Mouse (Mus musculus): ENCODE measurements at regions not wholly inside any gene's neighbourhood (a gene's known extent, or its start where the extent isn't known, plus 50 kb on each side); places are given as distances from the start of the nearest gene placed in this dataset.
A peak's percentile ranks its signal among the peaks of the same experiment; 100 is the strongest.

GRCm38 (mm10) chr4:34336971-34337797 is 213.6 kb upstream of the Akirin2 start:
- no peak for DNase-seq (ENCODE audit: low read depth, low spot score)

DNA sequence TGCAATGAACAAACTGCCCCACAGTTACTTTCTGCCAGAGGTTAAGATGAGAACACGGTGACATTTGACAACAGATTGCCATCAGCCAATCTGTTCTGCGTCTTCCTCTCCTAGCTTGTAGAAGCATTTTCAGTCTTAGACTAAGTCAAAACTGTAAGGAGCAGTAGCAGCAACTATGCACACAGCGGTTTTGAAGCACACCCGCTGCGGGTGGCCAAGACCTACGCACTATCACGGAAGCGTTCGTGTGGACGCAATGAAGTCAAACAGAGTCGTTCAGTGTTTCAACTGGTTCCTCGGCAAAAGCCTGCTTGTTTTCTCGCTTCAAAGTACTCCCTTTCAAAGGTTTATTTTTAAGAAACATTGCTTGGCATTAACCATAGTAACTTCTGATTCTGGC is 212.9 kb upstream of the Akirin2 start:
- DNase-seq (ENCODE audit: low read depth, low spot score): no peak

DNA sequence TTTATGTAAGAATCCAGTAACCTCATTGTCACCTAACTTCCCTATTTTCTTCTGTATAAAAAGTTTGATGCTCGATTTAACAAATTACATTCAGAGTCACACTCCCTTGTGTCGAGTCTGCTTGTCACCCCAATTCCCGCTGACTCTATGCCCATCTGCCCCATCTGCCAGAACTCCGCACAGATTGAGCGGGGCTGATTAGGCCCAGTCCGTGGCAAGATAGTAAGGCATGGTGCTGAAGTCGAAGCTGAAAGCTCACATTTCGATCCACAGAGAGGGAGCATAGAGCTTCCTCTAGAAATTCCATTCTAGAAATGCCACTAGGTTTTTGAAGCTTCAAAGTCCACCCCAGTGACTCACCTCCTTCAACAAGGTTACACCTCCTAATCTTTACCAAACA is 210.7 kb upstream of the Akirin2 start:
- no peak for DNase-seq (ENCODE audit: low read depth, low spot score)

DNA sequence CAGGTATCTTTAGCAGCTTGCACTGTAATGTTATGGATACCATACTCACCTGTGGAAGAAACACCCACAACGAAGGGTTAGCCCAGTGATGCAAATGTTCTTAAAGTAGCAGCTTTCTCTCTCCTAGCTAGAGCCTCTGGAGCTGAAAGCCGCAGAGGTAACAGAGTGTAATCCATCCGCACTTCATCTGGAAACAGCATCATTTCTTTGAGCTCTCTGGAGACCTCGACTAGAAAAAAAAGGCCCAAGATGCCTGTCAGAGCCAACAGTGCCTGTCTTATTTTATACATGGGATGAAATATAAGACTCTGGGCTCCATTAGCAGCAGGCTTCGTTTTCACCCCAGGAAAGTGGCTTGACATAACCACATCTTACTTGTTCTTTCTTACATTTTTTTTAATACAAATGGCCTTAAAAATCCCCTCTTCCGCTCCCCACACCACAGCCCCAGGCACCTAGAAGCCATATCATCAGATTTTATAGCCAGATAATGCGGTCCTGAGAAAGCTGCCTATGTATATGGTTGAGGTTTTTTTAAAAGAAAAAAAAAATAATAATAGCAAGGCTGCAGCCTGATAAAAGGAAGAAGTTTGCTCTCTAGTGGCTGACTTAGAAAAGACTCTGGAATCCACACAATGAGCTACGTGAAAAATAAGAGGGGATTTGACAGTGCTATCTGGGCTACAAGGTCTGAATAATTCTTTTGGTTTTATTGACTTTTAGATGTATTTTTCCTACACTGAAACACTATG is 179.3 kb upstream of the Akirin2 start:
- DNase-seq (ENCODE audit: low read depth, low spot score): no peak

DNA sequence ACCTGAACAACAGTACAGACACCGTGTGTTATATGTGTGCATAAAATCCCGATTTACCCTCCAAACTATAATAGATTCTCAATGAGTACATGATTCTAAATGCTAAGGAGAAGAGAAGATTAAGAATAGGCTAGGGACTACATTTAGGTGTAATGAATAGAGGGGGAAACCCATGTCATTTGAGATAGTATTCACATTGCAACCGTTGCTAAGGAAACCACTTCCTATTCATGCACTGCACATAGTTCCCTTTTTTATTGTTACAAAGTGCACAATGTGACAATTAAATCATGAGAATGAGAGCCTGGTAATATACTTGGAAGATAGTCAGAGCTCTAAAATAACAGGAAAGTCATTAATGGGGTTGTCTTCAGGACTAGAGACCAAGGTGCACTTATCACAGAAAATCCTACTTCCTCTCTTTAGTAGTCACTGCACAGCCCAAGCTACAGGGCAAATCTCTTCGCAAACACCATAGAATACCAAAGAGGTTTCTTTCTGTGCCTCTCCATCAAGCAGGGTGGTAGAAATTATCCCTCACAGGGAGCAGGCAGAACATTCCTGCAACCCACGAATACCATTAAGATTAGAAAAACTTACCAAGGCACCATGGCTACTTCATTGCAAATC is 164.3 kb upstream of the Akirin2 start:
- DNase-seq (ENCODE audit: low read depth, low spot score): no peak

DNA sequence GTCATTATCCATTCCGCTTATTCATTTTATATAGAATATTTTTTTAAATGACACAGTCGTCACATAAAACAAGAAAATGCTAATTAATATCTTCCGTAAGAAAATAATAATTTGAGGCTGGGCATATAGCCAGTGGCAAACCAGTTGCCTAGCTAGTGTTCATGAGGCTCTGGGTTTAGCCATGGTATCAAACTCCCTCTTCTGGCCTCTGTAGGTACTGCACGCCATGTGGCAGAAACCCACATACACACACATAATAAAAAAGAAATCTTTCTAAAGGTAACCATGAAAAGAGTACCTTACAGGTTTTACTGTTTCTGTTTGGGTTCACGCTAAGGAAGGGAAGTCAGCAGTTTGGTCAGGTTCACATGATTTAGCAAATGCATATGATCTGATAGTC is 159.2 kb upstream of the Akirin2 start:
- DNase-seq (ENCODE audit: low read depth, low spot score): peak; percentile 69

DNA sequence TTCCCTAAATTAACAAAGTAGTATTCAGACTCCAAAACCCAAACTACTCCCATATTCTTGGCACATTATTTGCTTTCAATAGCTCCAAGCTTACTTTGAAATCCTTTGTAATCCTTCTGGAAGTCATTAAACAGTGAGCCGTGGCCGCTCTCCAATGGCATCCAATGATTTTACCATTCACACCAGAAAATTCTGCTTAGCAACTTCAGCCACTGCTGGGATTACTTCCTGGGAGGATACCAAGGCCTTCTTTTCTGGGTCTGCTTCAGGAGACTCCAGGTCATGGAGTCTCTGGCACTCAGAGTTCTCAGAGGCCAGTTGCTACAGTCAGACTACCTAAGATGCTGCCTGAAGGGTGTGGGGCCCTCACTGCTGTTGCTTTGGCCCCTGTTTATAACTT is 147.7 kb upstream of the Akirin2 start:
- no peak for DNase-seq (ENCODE audit: low read depth, low spot score)

- DNase-seq (ENCODE audit: low read depth, low spot score): no peak
Measured at GRCm38 (mm10) chr4:34407181-34407580, 143.6 kb upstream of the Akirin2 start.

- no peak for DNase-seq (ENCODE audit: low read depth, low spot score)
Measured at GRCm38 (mm10) chr4:34420970-34421369, 129.8 kb upstream of the Akirin2 start.

GRCm38 (mm10) chr4:34424131-34424646 is 126.5 kb upstream of the Akirin2 start:
- no peak for DNase-seq (ENCODE audit: low read depth, low spot score)

- no peak for DNase-seq (ENCODE audit: low read depth, low spot score)
Measured at GRCm38 (mm10) chr4:34429003-34429402, 121.7 kb upstream of the Akirin2 start.

- no peak for DNase-seq (ENCODE audit: low read depth, low spot score)
Measured at GRCm38 (mm10) chr4:34429456-34430235, 121.1 kb upstream of the Akirin2 start.

DNA sequence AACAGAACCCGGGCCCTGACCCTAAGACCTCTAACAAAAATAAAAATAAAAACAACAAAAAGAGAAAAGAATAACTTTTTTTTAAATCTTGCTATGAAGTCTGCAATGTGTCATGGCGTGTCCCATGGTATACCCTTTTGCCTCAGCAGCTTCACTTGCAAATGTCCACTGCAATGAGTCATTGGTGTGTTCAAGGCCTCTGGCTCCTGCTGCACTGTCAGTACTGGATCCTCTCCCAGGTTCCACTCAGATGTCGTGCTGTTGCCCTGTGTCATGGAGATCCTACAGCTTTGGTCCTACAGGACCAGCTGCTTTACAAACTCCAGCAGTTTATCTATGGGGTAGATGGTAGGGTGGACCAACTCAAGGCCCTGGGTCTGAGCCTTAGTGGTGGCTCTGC is 113.4 kb upstream of the Akirin2 start:
- no peak for DNase-seq (ENCODE audit: low read depth, low spot score)

DNA sequence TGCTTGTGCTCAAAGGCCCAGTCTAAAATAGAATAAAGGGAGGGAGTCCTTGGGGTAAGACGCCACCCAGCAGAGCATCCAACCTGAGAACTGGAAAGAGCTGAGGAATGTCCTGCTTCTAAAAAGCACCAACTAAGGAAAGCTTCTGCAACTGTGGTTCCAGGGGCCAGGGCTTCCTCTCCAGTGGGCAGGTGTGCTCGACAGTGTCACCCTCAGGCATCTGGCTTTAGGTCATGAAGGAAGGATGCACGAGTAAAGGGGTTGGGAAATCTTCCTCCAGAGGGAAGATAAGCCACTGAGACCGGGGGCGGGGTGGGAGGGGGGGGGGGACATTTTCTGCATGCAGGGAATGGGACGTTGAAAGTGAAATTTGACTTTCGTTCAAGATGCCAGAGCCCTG is 101.2 kb upstream of the Akirin2 start:
- DNase-seq (ENCODE audit: low read depth, low spot score): no peak

DNA sequence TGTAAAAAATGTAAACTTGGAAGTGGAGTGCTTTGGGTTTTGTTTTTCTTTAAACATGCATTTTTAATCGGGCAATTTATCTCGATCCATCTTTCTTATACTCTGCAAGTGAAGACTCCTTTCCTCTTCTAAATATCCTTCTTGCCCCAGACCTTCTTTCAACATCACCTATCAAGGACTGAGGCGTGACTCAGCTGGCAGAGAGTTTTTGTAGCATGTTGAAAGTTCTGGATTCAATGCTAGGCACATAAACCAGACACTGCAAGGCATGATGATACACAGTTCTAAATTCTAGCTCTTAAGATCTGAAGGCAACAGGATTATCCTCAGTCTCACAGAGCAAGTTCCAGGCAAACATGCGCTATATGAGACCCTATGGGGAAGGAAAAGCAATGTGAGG is 88.1 kb upstream of the Akirin2 start:
- DNase-seq (ENCODE audit: low read depth, low spot score): no peak

DNA sequence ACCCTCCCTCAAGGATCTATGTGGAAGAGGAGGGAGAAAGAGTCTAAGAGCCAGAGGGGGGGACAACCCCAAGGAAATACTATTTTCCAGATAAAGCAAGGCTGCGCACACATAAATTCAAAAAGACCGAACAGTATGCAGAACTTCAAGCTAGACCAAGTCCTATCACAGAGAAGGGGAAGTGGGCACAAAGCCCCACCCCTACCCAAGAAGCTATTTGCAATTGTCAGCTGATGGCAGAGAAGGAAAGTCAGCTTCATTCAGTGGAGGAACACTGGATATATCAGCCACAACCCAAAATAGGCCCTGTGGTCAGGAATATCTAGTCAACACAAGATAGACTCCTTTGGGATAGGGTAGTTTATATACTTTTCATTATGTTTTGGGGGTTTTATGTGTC is 84.9 kb upstream of the Akirin2 start:
- DNase-seq (ENCODE audit: low read depth, low spot score): no peak

DNA sequence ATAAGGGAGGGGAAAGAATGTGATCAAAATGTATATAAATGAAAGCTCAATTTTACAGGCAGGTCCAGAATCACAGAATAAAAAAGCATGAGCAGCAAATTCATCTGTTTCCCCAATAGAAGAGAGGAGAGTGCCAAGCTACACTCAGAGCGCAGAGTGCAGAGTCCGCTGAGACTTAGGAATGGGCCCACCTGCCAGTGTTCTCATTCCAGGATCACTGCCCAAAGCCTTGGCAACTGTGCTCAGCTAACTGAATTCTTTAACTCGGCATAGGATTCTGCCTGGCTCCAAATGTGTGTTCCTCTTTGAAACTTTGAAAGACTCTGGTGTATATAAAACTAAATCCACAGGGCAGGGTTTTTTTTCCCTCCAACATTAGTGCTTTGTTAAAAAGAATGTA is 84.4 kb upstream of the Akirin2 start:
- no peak for DNase-seq (ENCODE audit: low read depth, low spot score)

DNA sequence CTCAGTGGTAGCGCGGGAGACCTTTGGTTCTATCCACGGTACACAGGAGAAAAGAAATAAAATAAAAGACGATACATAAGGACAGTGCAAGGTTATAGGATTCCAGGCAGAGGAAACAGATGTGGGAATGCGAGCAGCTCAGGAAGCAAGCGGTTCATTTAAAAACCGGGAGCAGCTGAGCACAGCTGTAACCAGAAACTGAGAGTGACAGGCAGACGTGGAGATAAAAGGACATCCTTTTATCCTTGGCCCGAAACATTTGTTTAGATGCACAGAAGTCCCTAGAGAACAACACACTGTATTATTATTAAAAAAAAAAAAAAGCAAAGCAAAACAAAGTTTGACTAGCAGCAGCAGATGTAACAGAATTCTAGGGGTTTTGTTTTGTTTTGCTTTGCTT is 82.6 kb upstream of the Akirin2 start:
- DNase-seq (ENCODE audit: low read depth, low spot score): no peak

DNA sequence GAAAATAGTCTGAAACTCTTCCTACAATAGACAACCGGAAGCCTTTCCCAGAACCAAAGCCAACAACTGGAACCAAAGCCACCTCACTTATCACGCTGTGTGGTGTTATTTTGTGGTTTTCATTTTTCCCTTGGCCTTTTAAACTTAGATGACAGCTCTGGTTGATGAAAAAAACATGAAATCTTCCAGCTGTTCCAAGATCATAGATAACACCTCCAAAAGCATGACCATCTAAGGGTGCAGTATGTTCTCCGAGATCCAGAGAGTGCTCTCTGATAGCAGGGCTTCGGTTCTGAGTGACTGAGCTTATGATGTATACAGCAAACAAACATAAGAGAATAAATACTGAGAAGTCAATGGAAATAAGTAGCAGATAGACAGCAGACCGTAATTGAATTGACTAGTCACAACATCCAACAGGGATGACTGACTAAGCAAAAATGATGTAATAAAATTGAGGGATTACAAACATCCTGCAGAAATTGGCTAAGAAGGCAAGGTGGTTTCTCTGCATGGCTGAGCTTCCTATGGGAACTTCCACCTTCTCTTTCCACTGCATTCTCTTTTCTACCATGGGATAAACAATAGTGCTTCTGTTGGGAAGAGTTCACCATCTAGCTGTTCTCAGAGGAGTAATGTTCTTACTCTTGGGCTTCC is 74.8 kb upstream of the Akirin2 start:
- DNase-seq (ENCODE audit: low read depth, low spot score): no peak

DNA sequence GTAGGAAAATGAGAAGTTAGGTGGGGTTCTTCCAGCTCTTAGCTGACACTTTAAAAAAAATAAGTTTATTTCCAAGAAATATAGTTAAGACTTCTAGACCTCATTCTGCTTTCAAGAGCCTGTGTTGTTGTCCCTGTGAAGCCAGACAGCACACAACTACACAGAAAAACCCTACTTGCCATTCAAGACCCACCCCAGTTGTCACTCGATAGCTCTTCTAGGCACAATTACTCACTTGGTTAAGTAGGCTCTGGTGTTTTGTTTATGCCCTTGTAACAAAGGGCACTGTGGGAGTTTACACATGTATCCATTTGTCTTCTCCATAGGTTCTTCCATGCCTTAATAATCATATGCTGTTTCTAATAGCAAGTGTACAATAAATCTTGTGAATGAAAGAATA is 66.5 kb upstream of the Akirin2 start:
- DNase-seq (ENCODE audit: low read depth, low spot score): no peak

DNA sequence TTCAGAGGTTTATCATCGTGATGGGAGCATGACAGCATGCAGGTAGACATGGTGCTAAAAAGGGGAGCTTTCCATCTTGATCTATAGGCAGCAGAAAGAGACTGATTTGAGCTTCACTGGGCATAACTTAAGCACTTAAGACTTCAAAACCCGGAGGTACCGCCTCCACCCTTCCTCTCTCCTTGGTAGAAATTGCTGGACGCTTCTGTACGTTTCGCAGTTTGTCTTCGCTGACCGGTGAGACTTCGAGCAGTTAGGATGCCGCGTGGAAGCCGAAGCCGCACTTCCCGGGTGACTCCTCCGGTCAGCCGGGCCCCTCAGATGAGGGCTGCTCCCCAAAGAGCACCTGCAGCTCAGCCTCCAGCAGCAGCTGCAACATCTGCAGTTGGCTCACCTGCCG is 65.2 kb upstream of the Akirin2 start:
- DNase-seq (ENCODE audit: low read depth, low spot score): no peak

Data from ZHBTc4 (cell line).